Mouse (Mus musculus) liver, postnatal 0 days (tissue): Measurements from ENCODE around the gene Sprr2j-ps. TPM values are rescaled to one million over a fixed set of nuclear protein-coding genes. Genes with fewer than 3 reads are reported as not detected.

Source experiments
- ATAC-seq: fragments of 200-750 bp; cut with Nextera tagmentation; 2 replicates; pipeline ENCODE4 v1.8.0; 2017; ENCODE audit warnings: mild to moderate bottlenecking, moderate library complexity
- DNase-seq: peaks from one replicate; pipeline ENCODE4 v3.0.0-alpha.2; 2016
- H3K27ac ChIP-seq: fragments of 300-500 bp; sonication (generic); 2 replicates; pipeline ENCODE4 v1.5.1; 2014; ENCODE audit warnings: antibody characterized with exemption, moderate library complexity, mild to moderate bottlenecking, low read depth
- H3K27me3 ChIP-seq: fragments of 300-500 bp; sonication (generic); 2 replicates; pipeline ENCODE4 v1.6.1; 2014; ENCODE audit warnings: low read length, control low read depth, mixed read lengths; ENCODE audit not compliant: insufficient read depth
- H3K36me3 ChIP-seq: fragments of 300-500 bp; sonication (generic); replicated peaks from 2 replicates; pipeline ENCODE4 v1.6.1; 2014; ENCODE audit warnings: mild to moderate bottlenecking, control low read depth, low read length, moderate library complexity, mixed read lengths; ENCODE audit not compliant: insufficient read depth
- H3K4me1 ChIP-seq: fragments of 300-500 bp; sonication (generic); 2 replicates; pipeline ENCODE4 v1.6.1; 2014; ENCODE audit warnings: antibody characterized with exemption, mild to moderate bottlenecking, control low read depth; ENCODE audit not compliant: insufficient read depth
- H3K4me2 ChIP-seq: fragments of 300-500 bp; sonication (generic); 2 replicates; pipeline ENCODE4 v1.6.1; 2014; ENCODE audit warnings: low read depth, mild to moderate bottlenecking, low read length, moderate library complexity, mixed read lengths
- H3K4me3 ChIP-seq: fragments of 300-500 bp; sonication (generic); 2 replicates; pipeline ENCODE4 v1.5.1; 2014; ENCODE audit warnings: low read depth, low read length
- H3K9ac ChIP-seq: fragments of 300-500 bp; sonication (generic); replicated peaks from 2 replicates; pipeline ENCODE4 v1.6.1; 2014; ENCODE audit warnings: mild to moderate bottlenecking, moderate library complexity
- H3K9me3 ChIP-seq: fragments of 300-500 bp; sonication (generic); 2 replicates; pipeline ENCODE4 v1.6.1; 2016; ENCODE audit warnings: mild to moderate bottlenecking, control low read depth, low read length, mixed read lengths
- CTCF ChIP-seq: sonication (generic); IDR thresholded peaks from 2 replicates; pipeline ENCODE4 v1.5.1; 2016; ENCODE audit warnings: antibody characterized with exemption, low read depth
- EP300 ChIP-seq: IDR thresholded peaks from 2 replicates; pipeline ENCODE4 v1.6.1; 2016; ENCODE audit warnings: antibody characterized with exemption, low read depth, mild to moderate bottlenecking
- WGBS: fragments of 180-500 bp; shearing (Covaris S2); extraction: QIAGEN DNeasy Blood & Tissue Kit; methylation state at CpG from one replicate; pipeline ENCODE4 v1.1.7; 2014; ENCODE audit not compliant: insufficient replicate concordance; 5-methylcytosine and 5-hydroxymethylcytosine counted together
- polyA plus RNA-seq: library from polyadenylated mRNA; unstranded; fragments of >200 nt; fragmentation: Nextera tagmentation; extraction: Ambion mirVana; gene quantifications from 2 replicates; pipeline ENCODE4 v1.2.1, GENCODE M21; 2015

The Sprr2j-ps gene
- polyA plus RNA-seq, 1 experiment from 2014 or later = not detected

DNA sequence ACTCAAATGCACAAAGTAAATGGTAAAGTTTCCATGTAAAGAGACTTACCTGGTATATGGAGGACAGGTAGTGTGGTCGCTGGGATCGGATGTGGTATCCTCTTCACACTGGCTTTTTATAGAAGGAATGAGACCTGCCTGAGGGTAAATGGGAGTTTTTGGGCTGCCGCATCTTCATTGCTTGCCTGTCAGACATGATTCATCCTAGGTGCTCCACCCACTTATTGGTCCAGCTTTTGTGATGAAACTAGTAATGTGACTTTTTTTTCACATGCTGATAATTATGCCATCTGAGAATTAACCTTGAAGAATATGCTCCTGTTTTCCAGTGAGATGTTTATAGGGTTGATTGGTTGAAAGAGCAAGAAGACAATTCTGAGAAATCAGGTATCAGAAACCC, 20.8 kb downstream of the Sprr2j-ps start, which contains the start of gene Sprr1b:
TSS of gene Sprr1b (minus strand) at position 101 of the 400 bp plus-strand sequence.
- H3K27ac ChIP-seq = no peak within 1 kb of the TSS
- no peaks in the 10 kb centered on the region for H3K4me1 ChIP-seq
- no peak within 1 kb of the TSS for H3K4me3 ChIP-seq
- ATAC-seq = no peak
- H3K27me3 ChIP-seq = no peaks in the 10 kb centered on the region
- TF ChIP-seq EP300 (no peak), CTCF (no peak)
- 91% methylated on average over 3 of the region's 3 CpGs for WGBS
- no peaks in the 10 kb centered on the region for H3K36me3 ChIP-seq
- H3K9ac ChIP-seq = no peak within 1 kb of the TSS
- DNase-seq = no peak
- no peak within 1 kb of the TSS for H3K4me2 ChIP-seq
- H3K9me3 ChIP-seq = no peaks in the 10 kb centered on the region

DNA sequence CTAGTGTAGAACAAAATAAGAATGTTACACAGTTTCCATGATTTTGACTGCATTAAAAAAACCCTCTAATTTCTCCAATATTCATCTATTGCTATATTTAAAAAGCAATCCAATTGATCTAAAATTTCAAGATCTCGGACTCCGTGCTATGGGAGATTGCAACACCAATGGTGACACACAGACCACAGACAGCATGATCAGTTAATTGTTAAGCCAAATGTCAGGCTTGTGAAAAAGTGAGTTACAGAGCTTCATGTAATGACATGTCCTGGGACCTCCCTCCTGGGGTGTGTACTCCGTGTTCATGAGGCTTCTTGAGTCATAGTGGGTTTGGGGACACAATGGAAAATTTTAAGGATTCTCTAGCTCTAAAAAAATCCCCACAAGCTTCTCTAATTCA, 22.3 kb downstream of the Sprr2j-ps start:
- Histone ChIP-seq H3K9ac (no peak overlapping the region), H3K27ac (no peak overlapping the region), H3K4me2 (no peak overlapping the region), H3K36me3 (no peaks in the 10 kb centered on the region), H3K4me1 (no peaks in the 10 kb centered on the region), H3K9me3 (no peaks in the 10 kb centered on the region), H3K4me3 (no peak overlapping the region), H3K27me3 (no peaks in the 10 kb centered on the region)
- ATAC-seq (0 out of 2 replicates have a peak, but pooled peaks have one; percentile 53), DNase-seq (no peak)
- 51% methylated on average over 3 of the region's 3 CpGs for WGBS
- TF ChIP-seq CTCF (no peak), EP300 (no peak)

DNA sequence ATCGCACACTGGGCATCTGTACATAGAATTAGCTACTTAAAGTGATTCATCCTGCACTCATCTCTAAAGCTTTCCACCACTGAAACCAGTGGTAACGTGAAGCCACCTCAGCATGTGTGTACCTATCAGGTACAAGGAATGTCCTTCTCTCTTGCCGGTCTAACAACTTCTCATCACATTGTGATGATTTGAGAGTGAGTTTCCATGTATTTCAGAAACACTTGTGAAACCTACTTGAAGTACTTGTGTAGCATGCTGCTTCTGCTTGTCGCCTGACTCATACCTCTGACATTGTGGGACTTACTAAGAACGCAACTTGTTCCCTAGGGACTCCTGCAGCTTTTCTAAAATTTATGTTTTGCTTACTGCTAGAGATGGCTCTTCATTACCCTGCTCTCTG, 37.3 kb downstream of the Sprr2j-ps start:
- H3K4me1 ChIP-seq = no peaks in the 10 kb centered on the region
- H3K4me3 ChIP-seq = no peak overlapping the region
- TF ChIP-seq CTCF = no peak
- no peak for TF ChIP-seq EP300
- no peak overlapping the region for H3K27ac ChIP-seq
- no peaks in the 10 kb centered on the region for H3K27me3 ChIP-seq
- no peaks in the 10 kb centered on the region for H3K9me3 ChIP-seq
- H3K9ac ChIP-seq = no peak overlapping the region
- no peak overlapping the region for H3K4me2 ChIP-seq
- no peak for DNase-seq
- WGBS = 73% methylated on average over 5 of the region's 5 CpGs
- no peak for ATAC-seq
- H3K36me3 ChIP-seq = no peaks in the 10 kb centered on the region

DNA sequence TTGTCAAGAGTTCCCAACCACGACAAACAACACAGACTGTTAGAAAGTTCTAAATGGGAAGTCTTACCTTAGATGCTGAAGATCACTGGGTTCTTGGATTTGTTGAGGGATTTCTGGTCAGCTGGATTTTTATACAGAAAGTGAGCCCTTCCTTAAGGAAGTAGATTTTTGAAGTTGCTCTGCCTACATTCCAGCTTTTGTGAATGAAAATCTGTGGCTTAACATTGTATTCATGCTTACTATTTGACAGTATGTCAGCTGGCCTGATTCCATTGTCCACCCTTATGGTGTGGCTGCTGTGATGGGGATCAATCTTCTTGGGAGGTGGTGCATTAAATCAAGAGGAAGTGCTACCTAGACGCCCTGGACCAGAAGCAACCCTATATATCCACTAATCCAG, 40.7 kb downstream of the Sprr2j-ps start, which contains the start of gene Sprr3:
TSS of gene Sprr3 (minus strand) at position 101 of the 400 bp plus-strand sequence.
- no peaks in the 10 kb centered on the region for H3K9me3 ChIP-seq
- ATAC-seq (no peak), DNase-seq (no peak)
- no peak within 1 kb of the TSS for H3K27ac ChIP-seq
- no peak within 1 kb of the TSS for H3K9ac ChIP-seq
- H3K36me3 ChIP-seq = no peaks in the 10 kb centered on the region
- no peak for TF ChIP-seq CTCF
- 60% methylated on average over 2 of the region's 2 CpGs for WGBS
- no peaks in the 10 kb centered on the region for H3K4me1 ChIP-seq
- H3K4me3 ChIP-seq = no peak within 1 kb of the TSS
- H3K4me2 ChIP-seq = no peak within 1 kb of the TSS
- H3K27me3 ChIP-seq = no peaks in the 10 kb centered on the region

DNA sequence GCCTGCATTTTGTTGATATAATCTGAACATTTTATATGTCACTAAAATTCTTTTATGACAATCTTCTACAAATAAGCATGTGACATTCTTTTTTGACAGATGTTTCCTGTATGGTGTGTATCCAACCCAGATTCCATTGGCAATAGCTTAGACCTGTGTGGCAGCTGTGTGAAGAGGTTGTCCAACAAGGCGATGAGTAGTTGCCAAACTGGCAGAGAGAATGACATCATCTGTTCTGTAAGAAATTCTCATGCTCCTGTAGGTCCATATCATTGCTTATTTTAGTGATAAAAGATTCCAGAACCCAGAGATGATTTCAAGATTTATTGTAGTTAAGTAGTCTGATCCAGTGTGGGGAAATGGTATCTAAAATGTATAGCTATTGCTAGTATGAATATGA, 48.7 kb downstream of the Sprr2j-ps start:
- Histone ChIP-seq H3K4me2 (no peak overlapping the region), H3K4me3 (no peak overlapping the region), H3K9ac (no peak overlapping the region), H3K36me3 (no peaks in the 10 kb centered on the region), H3K27me3 (no peaks in the 10 kb centered on the region), H3K9me3 (no peaks in the 10 kb centered on the region), H3K4me1 (no peaks in the 10 kb centered on the region), H3K27ac (no peak overlapping the region)
- no peak for TF ChIP-seq CTCF
- TF ChIP-seq EP300 = no peak
- no peak for DNase-seq
- 65% methylated on average over 1 of the region's 1 CpGs for WGBS
- ATAC-seq = no peak

DNA sequence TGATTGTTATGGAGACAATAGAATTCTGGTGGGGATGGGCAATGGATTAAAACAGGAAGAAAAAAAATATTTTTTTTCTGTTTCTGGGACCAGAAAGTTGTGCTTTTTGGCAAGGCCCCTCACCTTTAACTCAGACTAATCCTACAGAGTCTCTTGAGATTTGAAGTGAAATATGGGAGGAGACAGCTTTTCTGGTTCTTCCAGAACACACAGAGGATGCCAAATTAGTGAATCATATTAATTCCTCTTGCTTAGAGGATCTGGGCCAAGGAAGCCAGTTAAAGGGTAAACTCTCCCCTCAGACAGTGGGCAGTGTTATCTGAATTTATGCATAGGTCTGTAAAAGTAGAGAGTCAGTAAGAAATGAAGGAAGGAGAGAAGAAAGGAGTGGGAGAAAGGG, 49.5 kb downstream of the Sprr2j-ps start:
- Histone ChIP-seq H3K4me2 (no peak overlapping the region), H3K36me3 (no peaks in the 10 kb centered on the region), H3K9ac (no peak overlapping the region), H3K4me3 (no peak overlapping the region), H3K4me1 (no peaks in the 10 kb centered on the region), H3K27ac (no peak overlapping the region), H3K27me3 (no peaks in the 10 kb centered on the region), H3K9me3 (no peaks in the 10 kb centered on the region)
- TF ChIP-seq CTCF = no peak
- TF ChIP-seq EP300 = no peak
- DNase-seq (no peak), ATAC-seq (no peak)

Other genes with a start within 250 kb of the Sprr2j-ps start
- not detected in 2 replicates for gene Sprr2a1, start 202.3 kb upstream of the Sprr2j-ps start, polyA plus RNA-seq
- gene Sprr2a2, start 202.2 kb upstream of the Sprr2j-ps start, polyA plus RNA-seq = 0.21 TPM in 1 of 2 replicates, not detected in the other
- gene Sprr2a3, start 132.7 kb upstream of the Sprr2j-ps start, polyA plus RNA-seq = not detected in 2 replicates
- gene Sprr2b, start 101.5 kb upstream of the Sprr2j-ps start, polyA plus RNA-seq = not detected in 2 replicates
- gene Sprr2d, start 78.9 kb upstream of the Sprr2j-ps start, polyA plus RNA-seq = not detected in 2 replicates
- not detected in 2 replicates for gene Sprr2e, start 65.9 kb upstream of the Sprr2j-ps start, polyA plus RNA-seq
- not detected in 2 replicates for gene Sprr2f, start 52.9 kb upstream of the Sprr2j-ps start, polyA plus RNA-seq
- not detected in 2 replicates for gene Sprr2h, start 32.4 kb upstream of the Sprr2j-ps start, polyA plus RNA-seq
- not detected in 2 replicates for gene Sprr2i, start 10.1 kb upstream of the Sprr2j-ps start, polyA plus RNA-seq
- gene Gm9774, start 11.3 kb downstream of the Sprr2j-ps start, polyA plus RNA-seq = 4.1 and 4.5 TPM in 2 replicates
- 0.18 TPM in 1 of 2 replicates, not detected in the other for gene Sprr2k, start 14.5 kb downstream of the Sprr2j-ps start, polyA plus RNA-seq
- not detected in 2 replicates for gene Sprr1b, start 20.7 kb downstream of the Sprr2j-ps start, polyA plus RNA-seq
- gene Sprr3, start 40.6 kb downstream of the Sprr2j-ps start, polyA plus RNA-seq = not detected in 2 replicates
- 0.14 TPM in 1 of 2 replicates, not detected in the other for gene Sprr1a, start 67.8 kb downstream of the Sprr2j-ps start, polyA plus RNA-seq
- not detected in 2 replicates for gene Sprr4, start 82.4 kb downstream of the Sprr2j-ps start, polyA plus RNA-seq
- gene 2310046K23Rik, start 116.4 kb downstream of the Sprr2j-ps start, polyA plus RNA-seq = not detected in 2 replicates
- gene Ivl, start 155.7 kb downstream of the Sprr2j-ps start, polyA plus RNA-seq = not detected in 2 replicates
- 5.1 and 6.3 TPM in 2 replicates for gene Smcp, start 170.9 kb downstream of the Sprr2j-ps start, polyA plus RNA-seq
- gene 2210017I01Rik, start 189.4 kb downstream of the Sprr2j-ps start, polyA plus RNA-seq = not detected in 2 replicates
- not detected in 2 replicates for gene Lce6a, start 203.6 kb downstream of the Sprr2j-ps start, polyA plus RNA-seq
- gene Lce1a1, start 230.2 kb downstream of the Sprr2j-ps start, polyA plus RNA-seq = not detected in 2 replicates
- not detected in 2 replicates for gene Lce1b, start 238.8 kb downstream of the Sprr2j-ps start, polyA plus RNA-seq